Mouse (Mus musculus) bone marrow, adult 2 months (tissue): Measurements from ENCODE around the gene Ccdc188. TPM values are rescaled to one million over a fixed set of nuclear protein-coding genes. Genes with fewer than 3 reads are reported as not detected.
"Not testable (repeated sequence)": the region's sequence is repeated elsewhere in the genome, so short reads cannot be mapped to it uniquely, and the experiment has no call there.

ENCODE experiments used
- H3K27ac ChIP-seq: fragments of 200-500 bp; 2 replicates; pipeline ENCODE4 v1.5.1; 2012; ENCODE audit warnings: low read depth, mild to moderate bottlenecking, control low read depth, inconsistent platforms, low read length; ENCODE audit not compliant: control insufficient read depth, poor library complexity, insufficient read depth
- H3K4me1 ChIP-seq: fragments of 200-500 bp; 2 replicates; pipeline ENCODE4 v1.6.1; 2011; ENCODE audit warnings: low read length; ENCODE audit not compliant: control insufficient read depth, insufficient read depth
- H3K4me3 ChIP-seq: fragments of 200-500 bp; replicated peaks from 2 replicates; pipeline ENCODE3; 2011; ENCODE audit warnings: mild to moderate bottlenecking, low read depth, low read length, control low read depth; ENCODE audit not compliant: control insufficient read depth
- CTCF ChIP-seq: fragments of 200-500 bp; IDR thresholded peaks from 2 replicates; pipeline ENCODE4 v1.5.1; 2011; ENCODE audit warnings: low read length, control low read depth; ENCODE audit not compliant: control insufficient read depth, insufficient read depth
- POLR2A ChIP-seq: fragments of 200-500 bp; IDR thresholded peaks from 2 replicates; pipeline ENCODE4 v1.6.1; 2011; ENCODE audit warnings: low read depth, mild to moderate bottlenecking, control low read depth, low read length, borderline replicate concordance; ENCODE audit not compliant: control insufficient read depth
- WGBS: fragments of 180-500 bp; shearing (Covaris S2); methylation state at CpG from one replicate; pipeline ENCODE4 v1.1.7; 2018; 5-methylcytosine and 5-hydroxymethylcytosine counted together
- polyA plus RNA-seq: library from polyadenylated mRNA; stranded (reverse); fragments of >200 nt; gene quantifications from 2 replicates; pipeline ENCODE4 v1.2.4, GENCODE M21; 2011; ENCODE audit warnings: low replicate concordance; ENCODE audit not compliant: missing spikeins, insufficient read depth, insufficient read length

Ccdc188 gene
- polyA plus RNA-seq, 1 experiment = not detected

- WGBS = 71% methylated on average over 2 of the region's 2 CpGs
Observed at GRCm38 (mm10) chr16:18179591-18179990, 38.1 kb upstream of the Ccdc188 start.

GRCm38 (mm10) chr16:18181398-18181797, 36.3 kb upstream of the Ccdc188 start:
- TF ChIP-seq CTCF (no peak), POLR2A (no peak)
- Histone ChIP-seq H3K4me1 (no peaks in the 10 kb centered on the region), H3K4me3 (no peak overlapping the region), H3K27ac (no peak overlapping the region)
- WGBS = 79% methylated on average over 10 of the region's 10 CpGs

More at GRCm38 (mm10) chr16:18179591-18179990, 38.1 kb upstream of the Ccdc188 start:
- Histone ChIP-seq H3K27ac (no peak overlapping the region), H3K4me3 (no peak overlapping the region), H3K4me1 (no peaks in the 10 kb centered on the region)
- TF ChIP-seq POLR2A (no peak), CTCF (no peak)

GRCm38 (mm10) chr16:18182766-18183165, 34.9 kb upstream of the Ccdc188 start:
- Histone ChIP-seq H3K4me3 (no peak overlapping the region), H3K4me1 (no peaks in the 10 kb centered on the region), H3K27ac (no peak overlapping the region)
- no peak for TF ChIP-seq CTCF
- 76% methylated on average over 8 of the region's 8 CpGs for WGBS

GRCm38 (mm10) chr16:18185715-18186449, 31.8 kb upstream of the Ccdc188 start:
- Histone ChIP-seq H3K4me3 (no peak overlapping the region), H3K27ac (no peak overlapping the region), H3K4me1 (no peaks in the 10 kb centered on the region)
- WGBS = 84% methylated on average over 8 of the region's 8 CpGs
- no peak for TF ChIP-seq POLR2A
- TF ChIP-seq CTCF = no peak

GRCm38 (mm10) chr16:18186798-18187197, 30.9 kb upstream of the Ccdc188 start:
- Histone ChIP-seq H3K4me3 (no peak overlapping the region), H3K27ac (no peak overlapping the region), H3K4me1 (no peaks in the 10 kb centered on the region)
- TF ChIP-seq POLR2A (no peak), CTCF (no peak)
- 70% methylated on average over 4 of the region's 4 CpGs for WGBS

- H3K27ac ChIP-seq = no peak overlapping the region
- no peak overlapping the region for H3K4me3 ChIP-seq
- TF ChIP-seq CTCF = no peak
- TF ChIP-seq POLR2A = no peak
- 74% methylated on average over 3 of the region's 3 CpGs for WGBS
- H3K4me1 ChIP-seq = no peaks in the 10 kb centered on the region
Observed at GRCm38 (mm10) chr16:18187221-18187620, 30.5 kb upstream of the Ccdc188 start.

- 72% methylated on average over 2 of the region's 2 CpGs for WGBS
- TF ChIP-seq POLR2A (no peak), CTCF (no peak)
- H3K27ac ChIP-seq = no peak overlapping the region
- no peaks in the 10 kb centered on the region for H3K4me1 ChIP-seq
- H3K4me3 ChIP-seq = no peak overlapping the region
Observed at GRCm38 (mm10) chr16:18191006-18191405, 26.7 kb upstream of the Ccdc188 start.

GRCm38 (mm10) chr16:18194208-18194985, 23.3 kb upstream of the Ccdc188 start:
- TF ChIP-seq CTCF = no peak
- TF ChIP-seq POLR2A = no peak

GRCm38 (mm10) chr16:18195068-18195467, 22.6 kb upstream of the Ccdc188 start:
- H3K27ac ChIP-seq = no peak overlapping the region; the same call in 1 of the 2 replicates
- TF ChIP-seq POLR2A = no peak
- TF ChIP-seq CTCF = no peak
- H3K4me3 ChIP-seq = no peak overlapping the region
- no peaks in the 10 kb centered on the region for H3K4me1 ChIP-seq
- 38% methylated on average over 5 of the region's 5 CpGs for WGBS

More at GRCm38 (mm10) chr16:18194208-18194985, 23.3 kb upstream of the Ccdc188 start:
- Histone ChIP-seq H3K4me3 (no peak overlapping the region), H3K27ac (no peak overlapping the region; the same call in 1 of the 2 replicates), H3K4me1 (no peaks in the 10 kb centered on the region)
- WGBS = 80% methylated on average over 15 of the region's 15 CpGs

GRCm38 (mm10) chr16:18195561-18195960, 22.1 kb upstream of the Ccdc188 start:
- WGBS = 68% methylated on average over 3 of the region's 3 CpGs
- H3K4me3 ChIP-seq, H3K4me1 ChIP-seq, H3K27ac ChIP-seq: not testable (repeated sequence)
